Mouse (Mus musculus) intestine, embryonic 15.5 days (tissue): ENCODE measurements around the gene Zdhhc22. TPM values are rescaled to one million over a fixed set of nuclear protein-coding genes. Genes with fewer than 3 reads are reported as not detected.

Experiments used
- ATAC-seq: fragments of 200-750 bp; cut with Nextera tagmentation; 2 replicates; pipeline ENCODE4 v1.8.0; 2017; ENCODE audit warnings: moderate TSS enrichment, moderate library complexity
- H3K27ac ChIP-seq: fragments of 300-500 bp; sonication (generic); 2 replicates; pipeline ENCODE4 v1.5.1; 2015; ENCODE audit warnings: mild to moderate bottlenecking, inconsistent platforms
- H3K27me3 ChIP-seq: fragments of 300-500 bp; sonication (generic); replicated peaks from 2 replicates; pipeline ENCODE4 v1.6.1; 2015; ENCODE audit warnings: inconsistent platforms
- H3K36me3 ChIP-seq: fragments of 300-500 bp; sonication (generic); 2 replicates; pipeline ENCODE4 v1.6.1; 2015; ENCODE audit warnings: inconsistent platforms
- H3K4me1 ChIP-seq: fragments of 300-500 bp; sonication (generic); replicated peaks from 2 replicates; pipeline ENCODE4 v1.6.1; 2015; ENCODE audit warnings: inconsistent platforms
- H3K4me2 ChIP-seq: fragments of 300-500 bp; sonication (generic); replicated peaks from 2 replicates; pipeline ENCODE4 v1.6.1; 2015; ENCODE audit warnings: mild to moderate bottlenecking, inconsistent platforms
- H3K4me3 ChIP-seq: fragments of 300-500 bp; sonication (generic); replicated peaks from 2 replicates; pipeline ENCODE4 v1.5.1; 2015; ENCODE audit warnings: inconsistent platforms
- H3K9ac ChIP-seq: fragments of 300-500 bp; sonication (generic); 2 replicates; pipeline ENCODE4 v1.6.1; 2015; ENCODE audit warnings: inconsistent platforms
- H3K9me3 ChIP-seq: fragments of 300-500 bp; sonication (generic); 2 replicates; pipeline ENCODE4 v1.6.1; 2016; ENCODE audit warnings: inconsistent platforms
- WGBS: fragments of 180-500 bp; shearing (Covaris S2); methylation state at CpG from one replicate; pipeline ENCODE4 v1.1.7; 2015; 5-methylcytosine and 5-hydroxymethylcytosine counted together
- polyA plus RNA-seq: library from polyadenylated mRNA; unstranded; fragments of >200 nt; fragmentation: Nextera tagmentation; extraction: Ambion mirVana; gene quantifications from 2 replicates; pipeline ENCODE4 v1.2.1, GENCODE M21; 2015

Zdhhc22 gene
- polyA plus RNA-seq, 1 experiment from 2014 or later: 0.34 TPM

DNA sequence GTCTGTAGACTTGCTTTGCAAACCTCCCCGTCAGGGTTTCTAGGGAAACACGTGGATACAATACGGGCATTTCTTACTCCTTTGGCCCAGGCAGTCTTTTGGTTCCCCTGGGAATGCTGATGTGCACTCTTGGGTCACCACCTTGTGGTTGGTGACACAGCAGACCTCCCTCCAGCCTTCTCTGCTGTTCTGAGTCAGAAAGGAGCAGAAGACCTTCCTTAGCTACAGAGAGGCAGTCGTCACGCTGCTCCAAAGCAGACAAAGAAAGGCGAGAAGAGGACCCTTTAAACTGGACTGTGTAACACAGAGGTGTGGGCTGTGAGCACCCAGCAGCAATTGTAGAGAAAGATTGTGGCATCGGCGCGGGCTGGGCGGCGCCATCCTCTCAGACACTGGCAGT, 49.1 kb downstream of the Zdhhc22 start:
- no peaks in the 10 kb centered on the region for H3K27me3 ChIP-seq
- no peaks in the 10 kb centered on the region for H3K36me3 ChIP-seq
- H3K9me3 ChIP-seq: no peaks in the 10 kb centered on the region
- no peak overlapping the region for H3K9ac ChIP-seq
- WGBS: 55% methylated on average over 11 of the region's 11 CpGs
- H3K4me1 ChIP-seq: no peaks in the 10 kb centered on the region; the same call in 1 of the 2 replicates
- no peak for ATAC-seq
- H3K4me2 ChIP-seq: no peak overlapping the region
- no peak overlapping the region for H3K4me3 ChIP-seq
- H3K27ac ChIP-seq: no peak overlapping the region

- no peaks in the 10 kb centered on the region for H3K4me1 ChIP-seq
- no peak overlapping the region for H3K27ac ChIP-seq
- H3K36me3 ChIP-seq: no peaks in the 10 kb centered on the region
- no peak overlapping the region for H3K4me3 ChIP-seq
- WGBS: 72% methylated on average over 9 of the region's 9 CpGs
- ATAC-seq: no peak
- no peak overlapping the region for H3K9ac ChIP-seq
- H3K27me3 ChIP-seq: no peaks in the 10 kb centered on the region
- no peak overlapping the region for H3K4me2 ChIP-seq
- no peaks in the 10 kb centered on the region for H3K9me3 ChIP-seq
These were observed 51.7 kb downstream of the Zdhhc22 start for GRCm38 (mm10) chr12:86938571-86938970.

DNA sequence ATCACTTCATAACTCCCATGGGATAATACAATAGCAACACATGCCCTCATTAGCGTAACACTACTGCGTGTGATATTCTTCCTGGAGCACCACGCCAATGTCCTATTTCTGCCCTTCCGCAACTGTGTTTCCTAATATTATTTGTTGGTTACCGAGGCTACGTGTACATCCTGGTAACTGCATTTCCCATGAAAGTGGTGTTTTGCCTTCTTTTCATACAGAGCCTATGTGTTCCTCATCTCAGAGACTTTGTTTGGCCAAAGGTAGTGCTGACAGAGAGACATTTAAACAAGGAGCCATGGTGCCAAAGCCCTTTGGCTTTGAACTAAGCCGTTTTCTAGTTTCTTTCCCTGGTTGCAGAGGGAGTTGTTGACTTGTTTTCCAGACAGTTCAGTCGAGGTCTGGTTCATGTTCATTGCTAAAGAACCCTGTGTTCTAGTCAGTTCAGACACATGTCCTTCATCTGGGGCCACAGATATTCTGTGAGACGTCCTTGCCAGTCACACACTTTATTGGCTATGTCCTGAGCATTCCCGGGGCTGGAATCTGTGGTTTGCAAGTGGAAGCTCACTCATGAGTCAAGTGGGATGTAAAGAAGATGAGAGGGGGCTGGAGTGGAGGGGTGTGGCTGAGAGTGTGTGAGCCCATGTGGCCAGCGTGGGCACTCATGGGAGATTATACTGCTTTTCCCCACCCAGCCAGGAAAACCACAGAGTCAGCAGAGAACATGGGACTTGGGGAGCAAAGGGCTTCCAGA, 53.5 kb downstream of the Zdhhc22 start:
- Histone ChIP-seq H3K4me2 (no peak overlapping the region), H3K27me3 (no peaks in the 10 kb centered on the region), H3K4me1 (no peaks in the 10 kb centered on the region), H3K9ac (no peak overlapping the region), H3K4me3 (no peak overlapping the region), H3K9me3 (no peaks in the 10 kb centered on the region), H3K36me3 (no peaks in the 10 kb centered on the region), H3K27ac (no peak overlapping the region)
- no peak for ATAC-seq
- 78% methylated on average over 11 of the region's 11 CpGs for WGBS

- H3K4me3 ChIP-seq: no peak overlapping the region
- H3K36me3 ChIP-seq: no peaks in the 10 kb centered on the region
- H3K4me2 ChIP-seq: no peak overlapping the region
- 72% methylated on average over 8 of the region's 8 CpGs for WGBS
- H3K9me3 ChIP-seq: no peaks in the 10 kb centered on the region
- H3K9ac ChIP-seq: no peak overlapping the region
- H3K4me1 ChIP-seq: no peaks in the 10 kb centered on the region
- no peak for ATAC-seq
- no peak overlapping the region for H3K27ac ChIP-seq
- no peaks in the 10 kb centered on the region for H3K27me3 ChIP-seq
These were observed 54.4 kb downstream of the Zdhhc22 start for GRCm38 (mm10) chr12:86935692-86936282.

- no peak for ATAC-seq
- no peaks in the 10 kb centered on the region for H3K9me3 ChIP-seq
- no peaks in the 10 kb centered on the region for H3K4me1 ChIP-seq
- H3K9ac ChIP-seq: no peak overlapping the region
- no peak overlapping the region for H3K4me3 ChIP-seq
- WGBS: 76% methylated on average over 1 of the region's 1 CpGs
- H3K4me2 ChIP-seq: no peak overlapping the region
- no peak overlapping the region for H3K27ac ChIP-seq
- H3K36me3 ChIP-seq: no peaks in the 10 kb centered on the region
- H3K27me3 ChIP-seq: no peaks in the 10 kb centered on the region
These were observed 55.5 kb downstream of the Zdhhc22 start for GRCm38 (mm10) chr12:86934748-86935147.

GRCm38 (mm10) chr12:86932575-86932952, 57.7 kb downstream of the Zdhhc22 start:
- Histone ChIP-seq H3K27me3 (no peaks in the 10 kb centered on the region), H3K4me3 (no peak overlapping the region), H3K4me1 (no peaks in the 10 kb centered on the region), H3K9me3 (no peaks in the 10 kb centered on the region), H3K9ac (no peak overlapping the region), H3K27ac (no peak overlapping the region), H3K4me2 (no peak overlapping the region), H3K36me3 (no peaks in the 10 kb centered on the region)
- 31% methylated on average over 6 of the region's 6 CpGs for WGBS
- no peak for ATAC-seq

DNA sequence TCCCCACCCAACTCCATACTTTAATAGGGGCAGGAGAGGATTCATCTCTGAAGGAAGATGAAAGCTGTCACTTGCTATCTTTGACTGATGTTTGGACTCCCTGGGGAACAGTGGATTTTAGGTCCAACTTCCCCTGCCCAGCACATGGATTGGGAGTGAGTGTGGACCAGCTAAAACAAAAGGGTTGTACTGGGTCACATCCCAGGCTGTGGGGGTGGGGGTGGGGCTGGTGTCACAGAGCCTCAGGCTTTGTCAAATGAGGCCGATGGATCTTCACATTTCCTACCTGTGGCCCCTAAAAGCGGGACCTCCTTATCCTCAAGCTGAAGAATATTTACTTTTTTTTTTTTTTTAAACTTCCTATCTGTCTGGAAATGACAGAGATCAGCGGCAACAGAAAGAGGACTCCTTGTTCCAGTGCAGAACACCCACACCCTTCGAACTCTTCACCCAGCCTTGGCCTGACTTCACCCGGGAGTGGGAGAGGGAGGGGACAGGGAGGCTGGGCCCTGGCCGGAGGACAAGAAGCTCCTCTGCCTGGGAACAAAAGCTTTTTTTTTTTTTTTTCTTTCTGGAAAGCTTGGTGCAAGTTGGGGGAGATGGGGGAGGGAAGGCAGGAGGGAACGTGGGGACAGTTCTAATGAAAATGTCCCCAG, 58.2 kb downstream of the Zdhhc22 start:
- Histone ChIP-seq H3K27me3 (no peaks in the 10 kb centered on the region), H3K4me1 (no peaks in the 10 kb centered on the region), H3K4me3 (no peak overlapping the region), H3K4me2 (no peak overlapping the region), H3K9ac (no peak overlapping the region), H3K27ac (no peak overlapping the region), H3K36me3 (no peaks in the 10 kb centered on the region), H3K9me3 (no peaks in the 10 kb centered on the region)
- no peak for ATAC-seq
- WGBS: 19% methylated on average over 7 of the region's 7 CpGs

GRCm38 (mm10) chr12:86930934-86931729, 59.1 kb downstream of the Zdhhc22 start:
- Histone ChIP-seq H3K27ac (no peak overlapping the region), H3K9ac (no peak overlapping the region), H3K4me1 (no peaks in the 10 kb centered on the region), H3K4me2 (no peak overlapping the region), H3K27me3 (no peaks in the 10 kb centered on the region), H3K36me3 (no peaks in the 10 kb centered on the region), H3K9me3 (no peaks in the 10 kb centered on the region), H3K4me3 (no peak overlapping the region)
- ATAC-seq: no peak
- WGBS: 84% methylated on average over 6 of the region's 6 CpGs

Other genes with a start within 250 kb of the Zdhhc22 start
- 19.6 and 22.4 TPM in 2 replicates for gene Irf2bpl, start 105.6 kb downstream of the Zdhhc22 start, polyA plus RNA-seq
- gene Cipc, start 43.4 kb downstream of the Zdhhc22 start, polyA plus RNA-seq: 10.6 TPM in 2 replicates
- gene Tmem63c, start 30.9 kb upstream of the Zdhhc22 start, polyA plus RNA-seq: 0.44 and 0.63 TPM in 2 replicates
- 1.1 and 1.2 TPM in 2 replicates for gene Ngb, start 112.1 kb upstream of the Zdhhc22 start, polyA plus RNA-seq
- gene Gstz1, start 156.7 kb upstream of the Zdhhc22 start, polyA plus RNA-seq: 44.8 and 48.5 TPM in 2 replicates
- 12.9 and 13.1 TPM in 2 replicates for gene Pomt2, start 157.5 kb upstream of the Zdhhc22 start, polyA plus RNA-seq
- 1.1 and 1.7 TPM in 2 replicates for gene Samd15, start 209.3 kb upstream of the Zdhhc22 start, polyA plus RNA-seq
- gene Tmed8, start 210.0 kb upstream of the Zdhhc22 start, polyA plus RNA-seq: 1.7 TPM in 2 replicates
- 0.25 and 0.36 TPM in 2 replicates for gene Noxred1, start 248.3 kb upstream of the Zdhhc22 start, polyA plus RNA-seq